Mouse (Mus musculus): Measurements from ENCODE around the gene B3galnt2. TPM values are rescaled to one million over a fixed set of nuclear protein-coding genes. Genes with fewer than 3 reads are reported as not detected.

Gene B3galnt2
- total RNA-seq (2014; rRNA removed) (20.4 and 22.0 TPM in 2 replicates), polyA plus RNA-seq (2015; fragmentation: Nextera tagmentation; extraction: Ambion mirVana) (5.9 and 9.8 TPM in 2 replicates)

- ATAC-seq (peak; percentile 99), DNase-seq (peak; percentile 100)
- no peak for TF ChIP-seq CTCF (IDR thresholded peaks at IDR 0.05; ENCODE audit: low read depth)
- Histone ChIP-seq H3K4me2 (ENCODE audit: low read depth) (peak within 1 kb of the TSS; percentile 77), H3K9me3 (ENCODE audit: low read length) (no peaks in the 10 kb centered on the region), H3K4me1 (ENCODE audit: insufficient read depth) (peaks cover 5% of the 10 kb centered on the region; the same call in 1 of the 2 replicates), H3K36me3 (ENCODE audit: insufficient read depth) (no peaks in the 10 kb centered on the region), H3K9ac (peak within 1 kb of the TSS; percentile 58), H3K27me3 (ENCODE audit: insufficient read depth, low read length) (no peaks in the 10 kb centered on the region), H3K27ac (ENCODE audit: low read depth, low read length) (peak within 1 kb of the TSS; percentile 80), H3K4me3 (ENCODE audit: low read depth, low read length) (peak within 1 kb of the TSS; percentile 77)
- 1% methylated on average over 78 of the region's 78 CpGs for WGBS
Observed at GRCm38 (mm10) chr13:13953874-13954832, at the start of gene B3galnt2. B3galnt2 (plus strand) TSS chr13:13954469.

DNA sequence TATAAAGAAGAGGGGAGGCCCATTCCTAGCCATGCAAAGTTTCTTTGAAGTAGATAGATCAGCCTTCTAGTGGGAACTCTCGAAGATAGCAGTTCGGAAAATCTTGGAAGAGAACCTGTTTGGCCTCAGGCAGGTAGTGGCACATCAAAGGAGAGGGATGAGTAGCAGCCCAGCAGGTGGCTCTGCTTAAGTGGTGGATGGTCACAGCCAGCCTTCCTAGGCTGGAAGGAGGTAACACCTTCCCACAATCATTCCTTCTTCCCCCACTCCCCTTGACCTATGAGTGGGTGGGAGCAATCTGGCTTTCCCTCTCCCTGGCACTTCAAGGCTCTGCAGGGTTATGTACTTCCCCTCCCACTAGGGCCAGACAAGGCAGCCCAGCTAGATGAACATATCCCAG is 42.9 kb upstream of the B3galnt2 start:
- no peak for ATAC-seq
- TF ChIP-seq CTCF (IDR thresholded peaks at IDR 0.05; ENCODE audit: low read depth), result no peak
- H3K4me1 ChIP-seq (ENCODE audit: insufficient read depth), result no peaks in the 10 kb centered on the region
- WGBS, result 60% methylated on average over 2 of the region's 2 CpGs
- no peak overlapping the region for H3K9ac ChIP-seq
- H3K27ac ChIP-seq (ENCODE audit: low read depth, low read length), result no peak overlapping the region
- no peaks in the 10 kb centered on the region for H3K9me3 ChIP-seq (ENCODE audit: low read length)
- no peak overlapping the region for H3K4me3 ChIP-seq (ENCODE audit: low read depth, low read length)
- DNase-seq, result no peak
- H3K4me2 ChIP-seq (ENCODE audit: low read depth), result no peak overlapping the region
- H3K36me3 ChIP-seq (ENCODE audit: insufficient read depth), result no peaks in the 10 kb centered on the region
- H3K27me3 ChIP-seq (ENCODE audit: insufficient read depth, low read length), result no peaks in the 10 kb centered on the region

DNA sequence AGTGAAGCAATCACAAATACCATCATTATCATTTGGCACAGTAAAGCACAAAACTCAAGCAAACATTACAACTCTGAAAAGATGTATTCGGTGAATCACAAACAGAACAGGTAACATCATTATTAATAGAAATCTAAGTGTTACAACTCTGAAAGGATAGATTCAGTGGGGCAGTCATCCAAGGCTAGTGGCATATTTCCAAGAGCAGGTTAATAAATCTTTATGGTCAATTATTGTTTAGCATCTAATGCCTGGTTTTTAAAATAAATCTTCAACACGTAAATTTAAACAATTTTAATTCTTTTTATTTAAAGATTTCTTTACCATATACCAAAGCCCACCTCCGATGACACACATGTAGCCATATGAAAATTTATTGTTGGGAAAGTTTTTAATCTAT is 34.9 kb upstream of the B3galnt2 start:
- no peaks in the 10 kb centered on the region for H3K4me1 ChIP-seq (ENCODE audit: insufficient read depth)
- ATAC-seq (no peak), DNase-seq (no peak)
- H3K4me3 ChIP-seq (ENCODE audit: low read depth, low read length), result no peak overlapping the region
- H3K9ac ChIP-seq, result no peak overlapping the region
- no peaks in the 10 kb centered on the region for H3K27me3 ChIP-seq (ENCODE audit: insufficient read depth, low read length)
- no peak overlapping the region for H3K4me2 ChIP-seq (ENCODE audit: low read depth)
- no peaks in the 10 kb centered on the region for H3K9me3 ChIP-seq (ENCODE audit: low read length)
- TF ChIP-seq CTCF (IDR thresholded peaks at IDR 0.05; ENCODE audit: low read depth), result no peak
- WGBS, result 91% methylated on average over 3 of the region's 3 CpGs
- no peak overlapping the region for H3K27ac ChIP-seq (ENCODE audit: low read depth, low read length)
- no peaks in the 10 kb centered on the region for H3K36me3 ChIP-seq (ENCODE audit: insufficient read depth)

GRCm38 (mm10) chr13:13922526-13922925 is 31.7 kb upstream of the B3galnt2 start:
- no peak overlapping the region for H3K27ac ChIP-seq (ENCODE audit: low read depth, low read length)
- no peaks in the 10 kb centered on the region for H3K4me1 ChIP-seq (ENCODE audit: insufficient read depth)
- no peak overlapping the region for H3K9ac ChIP-seq
- H3K36me3 ChIP-seq (ENCODE audit: insufficient read depth), result no peaks in the 10 kb centered on the region
- DNase-seq (no peak), ATAC-seq (no peak)
- H3K27me3 ChIP-seq (ENCODE audit: insufficient read depth, low read length), result no peaks in the 10 kb centered on the region
- no peak overlapping the region for H3K4me3 ChIP-seq (ENCODE audit: low read depth, low read length)
- no peak for TF ChIP-seq CTCF (IDR thresholded peaks at IDR 0.05; ENCODE audit: low read depth)
- no peak overlapping the region for H3K4me2 ChIP-seq (ENCODE audit: low read depth)
- no peaks in the 10 kb centered on the region for H3K9me3 ChIP-seq (ENCODE audit: low read length)

DNA sequence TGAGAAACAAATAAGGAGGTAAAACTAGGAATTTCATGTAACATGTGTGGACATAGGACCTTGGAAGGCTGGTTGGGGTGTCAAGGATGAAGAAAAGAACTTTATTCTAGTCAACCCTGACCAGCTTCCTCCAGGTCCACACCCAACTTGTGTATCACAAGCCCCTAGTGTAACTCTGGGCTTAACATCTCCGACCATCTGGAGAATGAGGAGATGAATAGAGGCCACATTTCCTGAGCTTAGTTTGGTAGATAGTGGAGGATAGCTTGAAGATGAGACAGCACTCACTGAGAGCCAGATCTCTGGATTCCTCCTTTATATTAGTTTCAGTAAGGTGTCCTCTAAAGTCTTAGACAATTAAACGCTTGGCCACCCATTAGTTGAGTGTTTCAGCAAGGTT is 24.3 kb upstream of the B3galnt2 start:
- Histone ChIP-seq H3K9me3 (ENCODE audit: low read length) (no peaks in the 10 kb centered on the region), H3K9ac (no peak overlapping the region), H3K36me3 (ENCODE audit: insufficient read depth) (no peaks in the 10 kb centered on the region), H3K27ac (ENCODE audit: low read depth, low read length) (no peak overlapping the region), H3K27me3 (ENCODE audit: insufficient read depth, low read length) (no peaks in the 10 kb centered on the region), H3K4me3 (ENCODE audit: low read depth, low read length) (no peak overlapping the region), H3K4me1 (ENCODE audit: insufficient read depth) (no peaks in the 10 kb centered on the region), H3K4me2 (ENCODE audit: low read depth) (no peak overlapping the region)
- ATAC-seq (no peak), DNase-seq (no peak)
- WGBS, result 90% methylated on average over 2 of the region's 2 CpGs
- TF ChIP-seq CTCF (IDR thresholded peaks at IDR 0.05; ENCODE audit: low read depth), result no peak

DNA sequence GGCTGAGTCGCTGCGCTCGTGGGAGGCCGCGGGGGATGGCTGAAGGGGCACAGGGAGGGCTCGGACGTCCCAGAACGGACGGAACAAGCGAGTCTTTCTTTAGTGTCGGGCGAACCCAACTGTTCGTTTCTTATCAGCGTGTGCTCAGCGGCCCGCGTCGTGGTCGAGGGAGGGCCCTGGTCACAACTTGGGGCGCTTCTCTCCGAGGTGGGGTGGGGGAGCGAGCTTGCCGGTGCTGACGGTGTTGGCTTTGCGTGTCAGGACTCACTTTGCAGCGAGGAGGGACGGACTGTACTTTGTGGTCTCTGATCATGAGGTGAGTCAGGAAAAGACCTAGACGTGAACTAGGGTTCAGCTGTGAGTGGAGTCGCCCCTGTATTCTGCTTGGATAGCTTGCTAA is 662 bp downstream of the B3galnt2 start:
- DNase-seq (no peak), ATAC-seq (peak; percentile 1)
- Histone ChIP-seq H3K4me2 (ENCODE audit: low read depth) (peak overlapping the region; percentile 77), H3K9me3 (ENCODE audit: low read length) (no peaks in the 10 kb centered on the region), H3K27ac (ENCODE audit: low read depth, low read length) (peak overlapping the region; percentile 80), H3K4me3 (ENCODE audit: low read depth, low read length) (peak overlapping the region; percentile 77), H3K27me3 (ENCODE audit: insufficient read depth, low read length) (no peaks in the 10 kb centered on the region), H3K9ac (peak overlapping the region; percentile 58), H3K36me3 (ENCODE audit: insufficient read depth) (peaks cover 4% of the 10 kb centered on the region; the same call in 1 of the 2 replicates), H3K4me1 (ENCODE audit: insufficient read depth) (peaks cover 5% of the 10 kb centered on the region; the same call in 1 of the 2 replicates)
- no peak for TF ChIP-seq CTCF (IDR thresholded peaks at IDR 0.05; ENCODE audit: low read depth)
- under 1% methylated on average over 29 of the region's 29 CpGs for WGBS

GRCm38 (mm10) chr13:13956686-13957085 is 2.4 kb downstream of the B3galnt2 start:
- Histone ChIP-seq H3K36me3 (ENCODE audit: insufficient read depth) (peaks cover 4% of the 10 kb centered on the region; the same call in 1 of the 2 replicates), H3K9me3 (ENCODE audit: low read length) (no peaks in the 10 kb centered on the region), H3K4me3 (ENCODE audit: low read depth, low read length) (no peak overlapping the region), H3K27me3 (ENCODE audit: insufficient read depth, low read length) (no peaks in the 10 kb centered on the region), H3K4me2 (ENCODE audit: low read depth) (no peak overlapping the region), H3K27ac (ENCODE audit: low read depth, low read length) (no peak overlapping the region), H3K9ac (no peak overlapping the region), H3K4me1 (ENCODE audit: insufficient read depth) (peaks cover 5% of the 10 kb centered on the region; the same call in 1 of the 2 replicates)
- DNase-seq (no peak), ATAC-seq (no peak)
- no peak for TF ChIP-seq CTCF (IDR thresholded peaks at IDR 0.05; ENCODE audit: low read depth)
- WGBS, result 88% methylated on average over 4 of the region's 4 CpGs

All from forebrain, postnatal 0 days (tissue).